Mouse (Mus musculus) brain, embryonic 14.5 days (tissue): ENCODE results near the gene Dis3l.

Source experiments
- CTCF ChIP-seq: fragments of 200-500 bp; IDR thresholded peaks from 2 replicates; pipeline ENCODE4 v1.5.1; 2012; ENCODE audit warnings: inconsistent platforms, mild to moderate bottlenecking, moderate library complexity, borderline replicate concordance; ENCODE audit not compliant: insufficient read depth, insufficient read length; ENCODE audit errors: extremely low read depth
- POLR2A ChIP-seq: fragments of 200-500 bp; IDR thresholded peaks from 2 replicates; pipeline ENCODE4 v1.6.1; 2012; ENCODE audit warnings: mild to moderate bottlenecking, inconsistent platforms, borderline replicate concordance; ENCODE audit not compliant: poor library complexity, insufficient read depth, insufficient read length, severe bottlenecking; ENCODE audit errors: extremely low read depth

DNA sequence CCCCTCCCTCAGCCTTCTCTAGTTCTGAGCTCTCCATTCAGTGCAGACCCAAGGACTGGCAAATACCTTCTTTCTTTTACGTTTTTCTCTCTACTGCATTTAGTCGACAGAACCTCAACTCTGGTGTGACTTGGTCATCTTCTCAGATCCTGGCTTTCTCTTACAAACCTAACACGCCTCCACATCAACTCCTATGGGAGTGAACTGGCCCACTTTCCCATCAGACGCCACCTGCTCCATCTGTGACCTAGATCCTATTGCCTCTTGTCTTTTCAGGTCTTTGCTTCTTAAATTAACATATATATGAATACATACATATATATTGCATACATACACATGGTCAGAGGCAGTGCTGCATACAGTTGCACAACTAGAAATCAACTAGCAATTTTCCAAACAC is 67.3 kb downstream of the Dis3l start:
- TF ChIP-seq POLR2A = no peak
- TF ChIP-seq CTCF = no peak
